Mouse (Mus musculus): ENCODE results near the gene Mkks.
"Not testable (repeated sequence)": the region's sequence is repeated elsewhere in the genome, so short reads cannot be mapped to it uniquely, and the experiment has no call there.

Mkks gene

GRCm38 (mm10) chr2:136891068-136891950, at the start of gene Mkks, which contains the start of the genes Slx4ip and AL731706.1:
TSS of gene Mkks (minus strand) at chr2:136891389.
TSS of gene Slx4ip (plus strand) at chr2:136891218.
TSS of gene AL731706.1 (minus strand) at chr2:136891389.
- DNase-seq (ENCODE audit: low spot score in 2 of 2) = peak; percentile 97 to 99

DNA sequence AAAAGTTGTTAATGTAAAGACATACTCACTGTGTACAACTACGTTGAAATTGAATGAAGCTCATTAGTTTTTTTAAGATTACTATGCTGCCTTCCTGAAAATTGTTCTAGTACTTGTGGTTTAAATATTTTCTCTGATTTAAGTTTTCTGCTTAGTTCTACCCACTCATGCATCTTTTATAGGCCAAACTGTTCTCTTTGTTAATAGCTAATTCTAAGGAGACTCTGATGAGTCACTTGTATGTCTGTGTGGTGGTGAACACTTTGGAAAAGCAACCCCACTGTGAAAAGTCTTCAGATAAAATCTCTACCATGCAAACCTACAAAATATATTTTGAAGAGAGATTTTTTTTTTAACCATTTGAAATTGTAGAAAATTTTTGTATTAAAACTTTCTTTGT, 47.1 kb upstream of the Mkks start:
- DNase-seq (ENCODE audit: low spot score in 2 of 2) = no peak

- DNase-seq (ENCODE audit: low spot score in 2 of 2) = no peak
These were observed 45.5 kb upstream of the Mkks start for GRCm38 (mm10) chr2:136936391-136937288.

DNA sequence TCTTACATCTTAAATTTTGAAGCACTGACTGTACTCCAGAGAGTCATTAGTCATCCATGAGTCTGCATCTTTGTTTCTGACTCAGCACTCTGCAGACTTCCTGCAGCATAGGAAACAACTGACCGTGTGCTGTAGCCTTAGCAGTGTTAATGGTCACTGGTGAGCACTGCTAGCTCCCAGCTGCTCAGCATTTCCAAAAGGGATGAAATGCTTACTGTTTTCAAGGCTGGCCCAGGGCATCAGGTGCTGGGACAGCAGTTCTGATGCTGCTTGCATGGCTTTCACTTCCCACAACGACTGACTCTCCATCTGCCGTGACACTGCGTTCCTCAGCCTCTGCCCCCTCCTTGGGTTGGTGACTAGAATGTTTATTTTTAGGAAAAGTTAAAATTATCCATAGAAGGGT, 29.8 kb upstream of the Mkks start:
- DNase-seq (ENCODE audit: low spot score in 2 of 2) = no peak

GRCm38 (mm10) chr2:136920257-136920993, 29.2 kb upstream of the Mkks start:
- no peak for DNase-seq (ENCODE audit: low spot score in 2 of 2)

GRCm38 (mm10) chr2:136919433-136919832, 28.2 kb upstream of the Mkks start:
- no peak for DNase-seq (ENCODE audit: low spot score in 2 of 2)

- DNase-seq (ENCODE audit: low spot score in 2 of 2) = no peak
These were observed 23.2 kb upstream of the Mkks start for GRCm38 (mm10) chr2:136914334-136914902.

DNA sequence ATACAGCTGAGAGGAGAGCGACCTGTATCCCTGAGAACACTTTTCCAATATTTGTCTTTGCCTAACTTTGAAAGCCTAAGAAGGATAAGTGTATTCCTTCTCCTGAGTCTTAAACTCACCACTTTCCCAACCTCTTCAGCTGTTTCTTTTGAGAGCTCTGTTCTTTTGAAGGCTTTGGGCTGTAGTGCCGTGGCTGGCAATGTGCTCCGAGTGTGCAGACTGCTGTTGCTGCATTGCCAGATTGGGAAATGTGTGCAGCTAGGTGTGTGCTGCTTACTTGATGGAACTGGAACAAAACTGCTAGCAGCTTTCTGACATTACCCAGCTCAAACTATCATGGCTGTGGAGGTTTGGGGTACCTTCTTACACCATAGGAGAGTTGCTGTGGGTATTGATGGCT, 21.8 kb upstream of the Mkks start:
- DNase-seq (ENCODE audit: low spot score in 2 of 2) = no peak

GRCm38 (mm10) chr2:136911958-136912411, 20.8 kb upstream of the Mkks start:
- DNase-seq (ENCODE audit: low spot score in 2 of 2) = no peak

DNA sequence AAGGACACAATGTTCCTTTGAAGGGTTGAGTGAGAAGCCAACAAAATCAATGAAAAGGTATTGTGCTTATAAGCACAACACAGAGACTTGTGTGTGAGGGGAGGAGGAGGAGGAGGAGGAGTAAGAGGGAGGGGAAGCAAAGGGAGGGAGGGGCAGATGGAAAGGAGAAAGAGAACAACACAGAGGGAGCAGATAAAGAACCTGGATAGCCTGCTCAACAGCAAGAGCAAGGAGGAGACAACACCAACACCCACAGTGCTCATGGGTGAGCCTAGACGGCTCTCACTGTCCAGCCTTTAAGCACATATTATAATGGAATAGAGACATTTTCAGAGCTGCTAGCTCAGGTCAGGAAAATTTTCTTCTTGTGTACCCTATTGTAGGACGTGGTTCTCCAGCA, 18.1 kb upstream of the Mkks start:
- no peak for DNase-seq (ENCODE audit: low spot score in 2 of 2)

DNA sequence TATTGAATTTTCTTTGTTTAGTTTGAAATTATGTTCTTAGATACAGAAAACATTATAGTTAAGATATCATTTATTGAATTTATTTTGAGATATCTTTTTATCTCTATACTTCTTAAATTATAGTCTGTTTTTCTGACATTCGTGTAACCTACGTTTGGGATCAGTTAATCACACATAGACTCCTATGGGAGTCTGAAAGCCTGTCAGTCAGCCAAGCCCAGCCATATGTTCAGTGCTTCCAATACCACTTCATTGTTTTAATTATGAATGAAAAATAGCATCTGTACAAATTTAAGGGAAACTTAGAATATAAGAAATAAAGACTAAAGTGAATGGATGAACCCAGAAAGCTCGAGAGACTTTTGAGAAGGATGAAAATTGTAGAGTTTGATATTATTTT, 17.4 kb upstream of the Mkks start:
- DNase-seq (ENCODE audit: low spot score in 2 of 2) = no peak

DNA sequence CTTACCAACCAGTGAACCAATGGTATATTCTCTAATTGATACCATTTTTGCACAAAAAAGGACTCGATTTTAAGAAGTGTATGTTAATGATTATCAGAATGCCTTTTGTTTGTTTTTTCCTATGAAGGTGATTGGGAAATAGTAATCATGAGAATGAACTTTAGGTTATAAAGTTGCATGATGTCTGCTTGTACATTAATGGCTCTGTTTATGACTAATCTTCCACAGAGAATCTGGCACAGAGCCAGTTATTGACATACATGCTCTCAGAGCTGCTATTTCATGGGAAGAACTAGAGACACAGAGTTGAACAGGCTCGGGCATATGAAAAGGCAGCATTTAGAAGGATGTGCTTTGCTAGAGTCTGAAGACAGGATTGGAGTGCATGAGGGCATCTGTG, 4.9 kb upstream of the Mkks start:
- no peak for DNase-seq (ENCODE audit: low spot score in 2 of 2)

- no peak for DNase-seq (ENCODE audit: low spot score in 2 of 2)
These were observed 3.3 kb upstream of the Mkks start for GRCm38 (mm10) chr2:136894494-136894893.

DNA sequence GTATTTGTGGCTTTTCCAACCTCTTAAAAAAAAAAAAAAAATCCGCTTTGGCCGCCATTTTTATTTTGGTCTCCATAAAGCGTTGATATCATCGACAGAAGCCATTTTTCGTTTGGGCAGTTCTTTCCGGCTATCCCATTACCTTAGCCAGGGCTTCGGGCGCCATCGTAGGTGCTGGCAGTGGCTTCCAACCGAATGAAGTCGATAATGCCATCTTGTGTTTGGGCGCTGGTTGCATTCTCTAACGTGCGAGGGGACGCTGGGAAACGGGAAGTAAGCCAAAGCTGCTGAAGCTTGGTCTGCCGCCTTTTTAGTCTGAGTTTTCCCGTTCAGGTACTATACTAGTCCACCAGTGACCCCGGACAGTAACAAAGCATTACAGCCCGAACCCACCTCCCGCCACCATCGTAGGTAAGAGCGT, 772 bp upstream of the Mkks start:
- DNase-seq (ENCODE audit: low spot score in 2 of 2) = peak; percentile 83 to 89

- not testable (repeated sequence) for DNase-seq (ENCODE audit: low spot score in 2 of 2)
These were observed 497 bp downstream of the Mkks start for GRCm38 (mm10) chr2:136890716-136891067.

- no peak for DNase-seq (ENCODE audit: low spot score in 2 of 2)
These were observed 4.3 kb downstream of the Mkks start for GRCm38 (mm10) chr2:136886846-136887245.

DNA sequence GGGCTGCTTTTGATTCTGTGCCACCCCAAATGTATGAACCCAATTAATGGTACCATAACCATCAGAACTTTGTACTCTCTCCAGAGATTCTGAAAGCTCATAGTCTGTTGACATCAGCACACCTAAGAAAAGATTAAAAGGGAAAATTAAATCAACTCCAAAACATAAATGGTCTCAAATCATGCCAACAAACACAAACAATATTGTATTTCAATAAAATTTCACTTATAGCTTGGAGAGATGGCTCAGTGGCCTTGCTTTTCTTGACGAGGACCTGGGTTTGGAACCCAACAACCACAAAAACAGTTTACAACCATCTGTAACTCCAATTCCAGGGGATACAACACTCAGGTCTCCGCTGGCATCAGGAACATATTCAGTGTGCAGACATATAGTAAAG, 5.6 kb downstream of the Mkks start, which contains the start of gene AL731706.2:
Gene AL731706.2, minus strand, starts transcription at position 101 of the 400 bp plus-strand sequence.
- no peak for DNase-seq (ENCODE audit: low spot score in 2 of 2)

DNA sequence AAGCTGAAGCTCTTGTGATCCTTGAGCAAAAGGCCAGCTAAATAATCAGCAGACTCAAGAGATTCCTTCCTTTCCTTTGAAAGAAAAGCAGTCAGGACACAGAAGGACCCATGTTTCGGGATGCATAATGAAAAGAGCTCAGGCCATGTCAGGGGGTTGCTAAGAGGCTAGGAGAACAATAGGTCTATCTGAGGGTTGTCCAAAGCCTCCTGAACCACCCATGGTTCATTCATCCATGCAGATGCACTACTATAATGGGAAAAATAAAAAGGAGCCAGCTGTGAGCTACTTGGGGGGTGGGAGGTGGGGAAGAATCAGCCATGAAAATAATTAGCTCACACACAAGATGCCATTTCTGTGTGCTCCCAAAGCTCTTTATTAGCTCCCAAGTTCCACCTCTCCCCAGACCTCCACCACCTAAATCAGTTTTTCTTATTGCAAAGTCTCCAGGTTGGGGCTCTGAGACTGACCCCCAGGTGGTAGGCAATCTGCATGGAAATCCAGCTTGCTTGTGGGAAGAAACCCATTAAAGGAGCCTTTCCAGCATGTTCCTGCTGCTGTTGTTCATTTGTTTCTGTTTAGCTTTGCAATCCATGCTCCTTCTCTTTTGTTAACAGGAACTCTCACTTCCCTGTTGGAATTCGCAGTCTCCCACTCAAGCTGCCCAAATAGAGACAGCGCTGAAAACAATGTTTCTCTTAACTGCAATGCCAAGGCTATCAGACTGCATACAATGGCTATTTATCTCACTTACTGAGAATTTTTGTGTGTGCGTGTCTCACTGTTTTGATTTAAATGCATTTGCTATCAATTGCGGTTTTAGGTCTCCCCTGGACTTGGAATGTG, 36.4 kb downstream of the Mkks start:
- DNase-seq (ENCODE audit: low spot score in 2 of 2) = no peak

- no peak for DNase-seq (ENCODE audit: low spot score in 2 of 2)
These were observed 40.8 kb downstream of the Mkks start for GRCm38 (mm10) chr2:136850366-136850765.

DNA sequence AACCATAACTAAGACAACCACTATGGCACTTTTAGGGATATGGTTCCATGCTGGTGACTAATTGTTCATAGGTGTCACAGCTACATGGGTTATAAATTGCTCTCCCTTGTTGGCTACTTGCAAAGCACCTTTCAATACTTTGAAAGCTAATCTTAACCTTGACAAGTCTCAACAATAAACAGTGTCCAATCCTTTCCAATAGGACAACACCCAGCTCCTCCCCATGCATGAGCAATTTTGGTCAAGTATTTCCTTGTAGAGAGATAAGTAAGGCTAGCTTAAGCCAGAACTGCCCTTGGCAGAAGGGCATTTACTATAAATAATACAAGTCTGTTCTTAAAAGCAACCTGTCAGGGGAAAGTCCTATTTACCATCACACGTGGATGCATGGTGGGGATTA, 53.2 kb downstream of the Mkks start:
- DNase-seq (ENCODE audit: low spot score in 2 of 2) = no peak

Measured in spleen, postnatal 14 days (tissue).